Mouse (Mus musculus): ENCODE results near the gene Zfp872. TPM values are rescaled to one million over a fixed set of nuclear protein-coding genes. Genes with fewer than 3 reads are reported as not detected.

The Zfp872 gene
- total and polyA plus RNA-seq, 3 experiments, result not detected

DNA sequence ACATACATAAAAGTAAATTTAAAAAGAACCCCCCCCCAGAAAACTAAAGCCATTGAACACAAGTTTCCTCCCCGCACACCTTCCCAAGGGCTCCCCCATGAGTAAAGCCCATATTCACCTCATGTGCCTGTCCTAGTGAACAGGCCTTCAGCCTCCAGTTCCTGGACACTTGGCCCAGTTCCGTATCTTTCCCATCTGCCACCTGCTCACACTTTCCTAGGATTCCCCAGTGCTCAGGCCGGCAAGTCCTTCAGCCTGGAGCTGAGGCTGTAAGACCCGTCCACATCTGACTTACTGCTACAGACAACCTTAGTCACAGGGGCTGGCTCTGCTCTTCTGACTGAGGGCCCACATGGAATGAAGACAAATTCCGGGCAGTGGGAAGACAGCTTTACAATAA lies 48.1 kb upstream of the Zfp872 start:
- dilution Hi-C loops (cut with MboI; ENCODE audit: extremely low pct_ligation_motif_present, extremely low pct_unique_long_range_greater_than_20kb, low sequenced_read_pairs), result no loop called here
- Histone ChIP-seq H3K27ac (ENCODE audit: insufficient read depth, low read depth) (no peak overlapping the region), H3K9ac (ENCODE audit: insufficient read depth, low read depth) (no peak overlapping the region), H3K27me3 (replicated peaks) (no peaks in the 10 kb centered on the region), H3K4me3 (replicated peaks in 1 of 3; ENCODE audit: low read depth in 2 of 3, low read length in 2 of 3, poor library complexity in 1 of 3) (no peak overlapping the region), H3K4me2 (ENCODE audit: insufficient read depth, low read depth, poor library complexity, severe bottlenecking) (no peak overlapping the region), H3K9me3 (replicated peaks; ENCODE audit: low read length) (peaks cover 11% of the 10 kb centered on the region), H3K36me3 (replicated peaks in 1 of 2; ENCODE audit: control insufficient read depth in 1 of 2, insufficient read depth in 1 of 2, low read length in 1 of 2) (no peaks in the 10 kb centered on the region), H3K4me1 (ENCODE audit: control insufficient read depth in 1 of 2, insufficient read depth in 2 of 2) (peaks cover 0 to 3% of the 10 kb centered on the region in 2 experiments; a peak in 2 of 4 replicates), H3K79me2 (replicated peaks; ENCODE audit: control insufficient read depth, extremely low read depth, insufficient read depth, poor library complexity, severe bottlenecking) (no peaks in the 10 kb centered on the region)
- TF ChIP-seq HCFC1 (IDR thresholded peaks at IDR 0.05; ENCODE audit: low read depth, low read length) (no peak), CHD2 (IDR thresholded peaks at IDR 0.05; ENCODE audit: low read length) (no peak), JUND (conservative IDR thresholded peaks at IDR 0.05; ENCODE audit: low read depth, low read length) (no peak), TBP (conservative IDR thresholded peaks at IDR 0.05; ENCODE audit: low read depth, low read length) (no peak), EP300 (IDR thresholded peaks at IDR 0.05; ENCODE audit: low read length) (no peak), ETS1 (conservative IDR thresholded peaks at IDR 0.05; ENCODE audit: low read depth, low read length) (no peak), MXI1 (IDR thresholded peaks at IDR 0.05; ENCODE audit: low read depth, low read length) (no peak), USF2 (conservative IDR thresholded peaks at IDR 0.05; ENCODE audit: low read depth, low read length) (no peak)
- in situ Hi-C loops (cut with MboI; ENCODE audit: low pct_ligation_motif_present, low pct_unique_long_range_greater_than_20kb, low sequenced_read_pairs), result no loop called here
- no peak for DNase-seq (ENCODE audit: extremely low read depth)

DNA sequence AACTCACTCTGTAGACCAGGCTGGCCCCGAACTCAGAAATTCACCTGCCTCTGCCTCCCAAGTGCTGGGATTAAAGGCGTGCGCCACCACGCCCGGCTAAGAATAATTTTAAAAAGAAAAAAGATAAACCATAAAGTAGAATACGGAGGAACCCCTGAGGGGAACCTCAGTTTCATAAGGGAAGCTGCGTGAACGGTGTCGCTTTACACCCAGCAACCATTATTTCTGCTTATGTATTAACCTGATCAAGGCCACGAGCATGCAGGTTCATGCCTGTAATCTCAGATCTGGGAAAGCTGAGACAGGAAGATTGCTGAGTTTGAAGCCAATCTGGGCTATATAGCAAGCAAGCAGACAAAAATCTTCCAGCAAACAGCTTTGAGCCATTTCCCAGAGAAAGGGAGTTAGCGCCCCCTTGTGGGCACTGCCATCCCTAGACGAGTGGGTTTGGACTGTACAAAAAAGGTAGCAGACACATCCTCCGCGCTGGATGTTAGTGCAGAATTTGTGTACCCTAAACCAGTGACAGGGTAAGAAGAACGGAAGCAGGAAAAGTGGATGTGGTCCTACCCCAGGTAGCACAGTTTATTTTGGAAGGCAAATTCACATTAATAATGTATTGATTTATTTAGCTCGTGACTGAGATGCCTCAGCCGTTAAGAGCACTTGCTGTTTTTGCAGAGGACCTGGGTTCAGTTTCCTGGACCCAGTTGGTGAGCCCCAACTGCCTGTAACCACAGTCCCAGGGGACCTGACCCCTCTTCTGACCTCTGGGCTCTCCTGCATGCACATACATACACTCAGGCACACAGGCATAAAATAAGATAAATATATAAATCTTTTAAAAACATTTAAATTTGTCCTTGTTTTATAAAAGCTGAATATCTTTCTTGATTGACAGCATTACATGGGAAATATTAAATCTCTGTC lies 44.5 kb upstream of the Zfp872 start:
- dilution Hi-C loops (cut with MboI; ENCODE audit: extremely low pct_ligation_motif_present, extremely low pct_unique_long_range_greater_than_20kb, low sequenced_read_pairs), result no loop called here
- no peaks in the 10 kb centered on the region for H3K27me3 ChIP-seq (replicated peaks)
- in situ Hi-C loops (cut with MboI; ENCODE audit: low pct_ligation_motif_present, low pct_unique_long_range_greater_than_20kb, low sequenced_read_pairs), result no loop called here
- H3K79me2 ChIP-seq (replicated peaks; ENCODE audit: control insufficient read depth, extremely low read depth, insufficient read depth, poor library complexity, severe bottlenecking), result no peaks in the 10 kb centered on the region
- peak; percentile 88 for DNase-seq (ENCODE audit: extremely low read depth)
- peak; percentile 94 for TF ChIP-seq SMC3 (IDR thresholded peaks at IDR 0.05; ENCODE audit: low read depth, low read length)
- TF ChIP-seq BHLHE40 (IDR thresholded peaks at IDR 0.05; ENCODE audit: low read depth, low read length), result no peak
- TF ChIP-seq CHD2 (IDR thresholded peaks at IDR 0.05; ENCODE audit: low read length), result no peak
- no peak for TF ChIP-seq E2F4 (IDR thresholded peaks at IDR 0.05; ENCODE audit: insufficient replicate concordance, low read depth, low read length)
- peak; percentile 17; the same call in 1 of the 2 replicates for TF ChIP-seq IRF4 (IDR thresholded peaks at IDR 0.05; ENCODE audit: low read depth, low read length)
- TF ChIP-seq ZC3H11A (IDR thresholded peaks at IDR 0.05; ENCODE audit: low read depth, low read length), result peak; percentile 68; the same call in 1 of the 2 replicates
- no peak for TF ChIP-seq JUND (conservative IDR thresholded peaks at IDR 0.05; ENCODE audit: low read depth, low read length)
- TF ChIP-seq HCFC1 (IDR thresholded peaks at IDR 0.05; ENCODE audit: low read depth, low read length), result no peak
- TF ChIP-seq MYC (IDR thresholded peaks at IDR 0.05; ENCODE audit: low read depth, low read length), result 0 out of 2 replicates have a peak, but pooled peaks have one; percentile 53
- TF ChIP-seq NRF1 (IDR thresholded peaks at IDR 0.05; ENCODE audit: low read depth, low read length), result no peak
- TF ChIP-seq SIN3A (IDR thresholded peaks at IDR 0.05; ENCODE audit: low read length), result no peak
- TF ChIP-seq RAD21 (IDR thresholded peaks at IDR 0.05; ENCODE audit: low read depth, low read length), result peak; percentile 95
- peak; percentile 81 to 97 for TF ChIP-seq CTCF (conservative IDR thresholded peaks at IDR 0.05 in 1 of 2, IDR thresholded peaks at IDR 0.05 in 1 of 2; ENCODE audit: low read depth in 2 of 2, low read length in 2 of 2)
- TF ChIP-seq ETS1 (conservative IDR thresholded peaks at IDR 0.05; ENCODE audit: low read depth, low read length), result no peak
- TF ChIP-seq USF2 (conservative IDR thresholded peaks at IDR 0.05; ENCODE audit: low read depth, low read length), result no peak
- no peak for TF ChIP-seq MAX (IDR thresholded peaks at IDR 0.05; ENCODE audit: low read length)
- H3K9ac ChIP-seq (ENCODE audit: insufficient read depth, low read depth), result no peak overlapping the region
- peaks cover 6 to 15% of the 10 kb centered on the region in 2 experiments; a peak in 3 of 4 replicates for H3K4me1 ChIP-seq (ENCODE audit: control insufficient read depth in 1 of 2, insufficient read depth in 2 of 2)
- peak overlapping the region; percentile 93 for H3K4me2 ChIP-seq (ENCODE audit: insufficient read depth, low read depth, poor library complexity, severe bottlenecking)
- no peak overlapping the region for H3K27ac ChIP-seq (ENCODE audit: insufficient read depth, low read depth)
- H3K36me3 ChIP-seq (replicated peaks in 1 of 2; ENCODE audit: control insufficient read depth in 1 of 2, insufficient read depth in 1 of 2, low read length in 1 of 2), result no peaks in the 10 kb centered on the region
- no peak overlapping the region for H3K4me3 ChIP-seq (replicated peaks in 1 of 3; ENCODE audit: low read depth in 2 of 3, low read length in 2 of 3, poor library complexity in 1 of 3)
- peaks cover 15% of the 10 kb centered on the region for H3K9me3 ChIP-seq (replicated peaks; ENCODE audit: low read length)
